Comparison of ENCODE assay signal across 16 mouse cellular contexts in genomic region chr17:80575008-80575407, GRCm38 (mm10).
"Had no signal": no experiment of that assay in that cellular context is flagged by ENCODE, and none has a peak within 500 bp of the region (broad histone marks: within the 10 kb centered on the region; RNA-seq: fewer than 3 reads in every experiment).

No protein-coding gene starts in this region.

- DNase-seq: liver; liver, embryonic 13.5 days; liver, postnatal 0 days; lung, postnatal 14 days; right cerebral cortex, postnatal 4 days; spleen, adult 18-20 months; thymus, postnatal 36 days had no signal

- H3K4me1 ChIP-seq: intestine, embryonic 15.5 days; liver, embryonic 13.5 days had no signal

- H3K27ac ChIP-seq: intestine, embryonic 15.5 days; left cerebral cortex, adult 2 months; limb, embryonic 12.5 days; liver, embryonic 13.5 days; lung, embryonic 15.5 days; macrophage; midbrain, embryonic 12.5 days; neural tube, embryonic 13.5 days had no signal

- H3K27me3 ChIP-seq: intestine, embryonic 15.5 days; limb, embryonic 12.5 days; lung, embryonic 15.5 days; midbrain, embryonic 12.5 days; neural tube, embryonic 13.5 days had no signal

- H3K4me2 ChIP-seq: intestine, embryonic 15.5 days; limb, embryonic 12.5 days; liver, embryonic 13.5 days; lung, embryonic 15.5 days; midbrain, embryonic 12.5 days; neural tube, embryonic 13.5 days had no signal

- H3K36me3 ChIP-seq: liver, embryonic 13.5 days; midbrain, embryonic 12.5 days had no signal

- H3K9me3 ChIP-seq: intestine, embryonic 15.5 days; limb, embryonic 12.5 days; liver, embryonic 13.5 days; lung, embryonic 15.5 days; midbrain, embryonic 12.5 days; neural tube, embryonic 13.5 days had no signal

- H3K4me3 ChIP-seq: intestine, embryonic 15.5 days; left cerebral cortex, adult 2 months; limb, embryonic 12.5 days; liver, embryonic 13.5 days; lung, embryonic 15.5 days; megakaryocyte, embryonic 14.5 days; midbrain, embryonic 12.5 days; neural tube, embryonic 13.5 days had no signal

- H3K9ac ChIP-seq: intestine, embryonic 15.5 days; limb, embryonic 12.5 days; liver, embryonic 13.5 days; liver, postnatal 0 days; lung, embryonic 15.5 days; midbrain, embryonic 12.5 days; neural tube, embryonic 13.5 days had no signal

- ATAC-seq: intestine, embryonic 15.5 days; liver, postnatal 0 days; midbrain, embryonic 16.5 days had no signal
